Mouse (Mus musculus) induced T-regulatory cell, adult 2 months (primary cell): ENCODE data around the gene Aacs.
A peak's percentile ranks its signal among the peaks of the same experiment; 100 is the strongest.

Experiments used
- DNase-seq: peaks from one replicate; pipeline ENCODE4 v3.0.0-alpha.2; 2012; ENCODE audit warnings: low read depth

The Aacs gene

DNA sequence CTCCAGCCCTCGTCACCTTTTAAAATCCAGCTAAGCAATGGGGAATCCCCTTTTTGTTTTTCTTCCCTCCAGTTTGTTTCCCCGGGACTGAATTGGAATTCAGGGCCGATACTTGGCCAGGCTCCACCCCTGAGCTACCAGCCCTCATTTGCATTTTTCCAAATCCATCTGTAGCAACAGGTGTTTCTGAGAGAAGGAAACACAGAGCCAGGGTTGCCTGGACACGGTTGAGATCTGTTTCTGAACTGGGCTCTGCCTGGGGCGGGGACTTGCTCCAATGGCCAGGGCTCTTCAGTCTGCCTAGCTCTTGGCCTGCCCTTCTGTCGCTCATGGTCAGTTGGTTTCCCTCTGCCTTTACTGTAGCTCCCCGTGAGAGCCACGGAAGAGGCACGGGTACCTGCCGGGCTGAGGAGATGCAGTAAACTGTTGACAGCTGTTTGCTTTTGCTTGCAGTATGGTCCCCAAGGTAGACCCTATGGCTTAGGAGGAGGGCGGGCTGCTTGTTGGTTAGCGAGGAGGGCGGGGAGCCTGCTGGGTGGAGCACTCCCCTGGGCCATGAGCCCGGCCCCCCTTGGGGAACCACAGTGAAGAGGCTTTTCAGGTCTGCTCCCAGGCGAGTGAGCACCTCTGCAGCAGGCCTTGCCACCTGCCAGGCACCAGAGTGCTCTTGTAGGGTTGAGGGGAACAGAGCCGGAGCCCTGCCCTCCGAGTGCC, 16.9 kb downstream of the Aacs start:
- DNase-seq: no peak

- DNase-seq: no peak
Measured at GRCm38 (mm10) chr5:125493093-125493423, 17.4 kb downstream of the Aacs start.

DNA sequence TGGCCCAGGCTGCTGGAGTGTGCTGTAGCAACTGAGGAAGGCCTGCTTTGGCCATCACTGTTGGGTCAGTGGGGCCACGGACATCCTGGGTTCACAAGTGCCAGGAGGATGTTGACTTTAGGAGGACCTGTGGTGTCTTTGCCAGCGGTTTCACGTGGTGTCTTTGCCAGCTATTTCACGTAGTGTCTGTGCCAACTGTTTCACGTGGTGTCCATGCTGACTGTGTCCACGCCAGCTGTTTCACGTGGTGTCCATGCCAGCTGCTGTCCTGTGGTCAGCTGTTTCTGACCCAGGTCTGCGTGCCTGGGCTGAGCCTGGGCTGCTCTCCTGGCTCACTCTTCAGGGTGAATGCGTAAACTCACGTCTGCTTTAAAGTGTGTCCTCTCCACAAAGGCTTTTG, 20.0 kb downstream of the Aacs start:
- no peak for DNase-seq

DNA sequence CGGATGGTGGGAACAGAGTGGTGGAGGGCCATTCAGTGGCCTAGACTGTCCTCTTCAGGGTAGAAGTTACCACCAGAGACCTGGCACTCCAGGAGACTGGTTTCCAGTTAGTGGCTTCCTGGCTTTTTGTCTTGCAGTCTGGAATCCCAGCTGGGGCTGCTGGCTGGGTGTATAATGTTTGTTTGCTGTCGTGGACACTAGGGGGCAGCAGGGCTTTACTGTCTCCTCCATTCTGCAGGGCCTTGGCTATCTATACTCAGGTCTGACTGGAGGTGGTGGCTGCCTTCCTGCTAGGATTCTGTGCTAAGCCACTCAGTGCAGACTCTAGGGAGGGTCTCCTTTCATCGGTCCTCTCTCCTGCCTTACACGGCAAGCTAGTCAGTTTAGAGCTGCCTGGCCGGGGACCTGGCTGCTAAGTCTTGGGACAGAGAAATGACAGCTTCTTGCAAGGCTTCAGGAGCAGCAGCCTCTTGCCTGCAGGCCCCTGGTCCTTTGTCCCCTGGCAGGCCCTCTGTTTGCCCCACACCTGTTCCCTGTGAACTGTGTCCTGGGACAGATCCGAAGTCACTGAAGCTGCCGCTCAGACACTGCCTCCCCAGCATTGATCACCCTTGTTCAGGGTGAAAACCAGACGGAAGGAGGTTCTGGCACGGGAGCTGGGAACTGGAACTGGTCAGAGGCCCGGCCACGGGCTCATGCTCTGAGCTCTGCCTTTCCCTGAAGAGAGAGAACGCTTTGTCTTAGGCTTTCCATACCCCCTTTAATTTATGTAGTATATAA, 22.4 kb downstream of the Aacs start:
- DNase-seq: peak; percentile 52

GRCm38 (mm10) chr5:125501505-125501904, 25.9 kb downstream of the Aacs start:
- no peak for DNase-seq

GRCm38 (mm10) chr5:125502186-125502585, 26.6 kb downstream of the Aacs start:
- no peak for DNase-seq

DNA sequence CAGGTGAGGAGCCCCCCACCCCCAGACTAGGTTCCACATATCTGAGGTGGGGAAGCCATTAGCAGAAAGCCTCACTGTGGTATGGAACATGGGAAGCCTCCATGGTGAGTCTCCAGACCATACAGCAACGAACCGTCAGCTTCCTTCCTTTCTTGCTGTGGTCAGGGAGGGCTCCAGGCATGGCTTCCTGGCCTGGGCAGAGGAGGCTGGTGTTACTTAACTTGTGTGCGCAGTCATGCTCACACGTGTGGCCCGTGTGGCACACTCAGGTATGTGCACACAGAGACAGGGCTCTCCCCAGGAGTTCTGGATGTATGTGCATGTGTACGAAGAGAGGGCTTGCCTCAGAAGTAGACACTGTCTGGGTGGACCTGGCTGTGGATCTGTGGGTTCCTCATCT, 28.0 kb downstream of the Aacs start:
- DNase-seq: no peak

GRCm38 (mm10) chr5:125504692-125505091, 29.1 kb downstream of the Aacs start:
- no peak for DNase-seq

DNA sequence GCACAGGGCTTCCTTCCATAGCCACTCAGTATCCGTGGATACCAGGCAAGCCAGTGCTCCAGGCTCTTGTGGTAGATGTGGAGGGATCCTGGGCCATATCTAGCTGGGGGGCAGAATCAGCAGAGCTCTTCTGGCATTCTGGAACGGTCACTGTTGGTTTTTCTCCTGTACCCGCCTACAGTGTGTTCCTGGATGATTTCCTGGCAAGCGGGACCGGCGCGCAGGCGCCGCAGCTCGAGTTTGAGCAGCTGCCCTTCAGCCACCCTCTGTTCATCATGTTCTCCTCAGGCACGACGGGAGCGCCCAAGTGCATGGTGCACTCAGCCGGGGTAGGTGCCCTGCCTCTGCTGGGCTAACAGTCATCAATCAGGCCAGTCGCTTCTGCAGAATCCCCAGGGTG, 30.4 kb downstream of the Aacs start:
- no peak for DNase-seq

DNA sequence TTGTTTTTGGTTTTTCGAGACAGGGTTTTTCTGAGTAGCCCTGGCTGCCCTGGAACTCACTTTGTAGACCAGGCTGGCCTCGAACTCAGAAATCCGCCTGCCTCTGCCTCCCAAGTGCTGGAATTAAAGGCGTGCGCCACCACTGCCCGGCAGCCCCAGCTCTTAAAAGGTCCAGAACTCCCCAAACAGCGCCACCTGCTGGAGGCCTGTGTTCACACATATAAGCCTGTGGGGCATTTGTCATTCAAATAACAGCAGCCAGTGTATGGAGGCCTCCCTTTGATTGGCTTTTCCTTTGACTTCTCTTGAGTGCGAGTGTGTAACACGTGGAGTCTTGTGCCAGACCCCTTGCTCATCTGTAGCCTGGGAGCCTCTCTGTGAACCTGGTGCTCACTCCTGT, 32.0 kb downstream of the Aacs start:
- peak; percentile 54 for DNase-seq

DNA sequence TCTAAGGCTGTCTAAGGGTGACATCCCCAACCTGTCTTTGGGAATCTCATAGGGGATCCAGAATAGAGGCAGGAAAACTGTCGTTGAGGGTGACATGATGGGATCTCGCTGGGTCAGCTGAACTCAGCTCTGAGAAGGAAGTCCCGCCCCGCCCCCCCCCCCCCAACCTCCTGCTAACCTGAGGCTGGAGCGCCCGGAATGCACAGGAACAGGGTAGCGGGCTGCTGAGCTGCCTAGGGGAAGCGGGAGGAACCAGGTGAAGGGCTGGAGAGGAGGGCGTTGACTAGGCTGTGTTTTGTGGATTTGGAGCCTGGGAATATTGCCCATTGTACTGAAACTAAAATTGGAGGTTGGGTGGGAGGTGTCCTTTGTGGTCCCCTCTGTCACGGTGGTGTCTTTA, 32.4 kb downstream of the Aacs start:
- no peak for DNase-seq

- DNase-seq: peak; percentile 81
Measured at GRCm38 (mm10) chr5:125509541-125509940, 33.9 kb downstream of the Aacs start.

DNA sequence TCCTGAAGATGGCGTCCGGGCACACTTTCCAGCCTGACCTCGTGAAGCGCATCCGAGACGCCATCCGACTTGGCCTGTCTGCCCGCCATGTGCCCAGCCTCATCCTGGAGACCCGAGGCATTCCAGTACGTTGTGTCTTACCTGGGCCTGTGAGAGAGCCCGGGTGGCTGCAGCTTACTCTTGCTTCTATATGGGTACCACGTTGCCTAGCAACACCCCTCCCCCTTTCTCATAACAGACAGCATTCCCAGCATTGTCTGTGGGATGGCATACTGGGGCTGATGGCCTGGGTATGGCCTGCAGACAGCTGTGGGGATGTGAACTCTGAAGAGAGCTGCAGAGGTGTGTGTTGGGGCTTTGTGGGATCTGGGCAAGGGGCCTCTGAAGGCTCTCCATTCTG, 39.4 kb downstream of the Aacs start:
- DNase-seq: no peak

GRCm38 (mm10) chr5:125518640-125519039, 43.0 kb downstream of the Aacs start:
- DNase-seq: peak; percentile 36

GRCm38 (mm10) chr5:125520930-125521590, 45.4 kb downstream of the Aacs start:
- DNase-seq: peak; percentile 24

DNA sequence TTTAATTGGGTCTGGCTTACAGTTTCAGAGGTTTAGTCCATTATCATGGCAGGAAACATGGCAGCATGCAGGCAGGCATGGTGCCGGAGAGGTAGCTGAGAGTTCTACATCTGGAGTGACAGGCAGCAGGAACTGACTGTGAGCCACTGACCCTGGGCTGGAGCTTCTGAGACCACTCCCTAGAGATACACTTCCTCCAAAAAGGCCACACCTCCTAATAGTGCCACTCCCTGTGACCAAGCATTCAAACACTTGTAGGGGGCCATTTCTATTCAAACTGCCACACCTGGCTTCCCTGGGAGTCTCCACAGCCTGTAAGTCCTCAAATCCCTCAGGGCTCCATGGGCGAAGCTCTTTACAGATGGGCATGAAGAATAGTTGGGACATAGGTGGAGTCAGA, 47.7 kb downstream of the Aacs start:
- DNase-seq: no peak

GRCm38 (mm10) chr5:125525516-125525915, 49.9 kb downstream of the Aacs start:
- peak; percentile 41 for DNase-seq

GRCm38 (mm10) chr5:125526464-125526863, 50.9 kb downstream of the Aacs start:
- DNase-seq: peak; percentile 65

DNA sequence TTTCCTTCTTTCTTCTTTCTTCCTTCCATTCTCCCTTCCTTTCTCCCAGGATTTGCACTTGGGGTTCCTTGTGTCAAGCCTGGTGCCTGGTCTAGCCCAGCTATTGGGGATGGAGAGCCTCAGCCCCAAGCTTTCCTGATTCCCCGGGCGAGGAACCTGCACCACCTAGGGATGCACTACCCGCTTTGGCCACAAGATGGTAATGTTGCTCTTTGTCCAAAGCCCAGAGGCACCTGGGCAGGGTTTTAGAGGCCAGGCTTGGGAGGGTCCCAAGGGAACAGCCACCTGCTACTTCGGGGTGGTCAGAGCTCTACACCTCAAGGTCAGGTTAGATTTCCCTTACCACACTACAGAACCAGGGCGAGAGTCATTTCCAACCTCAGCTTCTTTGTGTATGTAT, 53.5 kb downstream of the Aacs start:
- DNase-seq: peak; percentile 68

DNA sequence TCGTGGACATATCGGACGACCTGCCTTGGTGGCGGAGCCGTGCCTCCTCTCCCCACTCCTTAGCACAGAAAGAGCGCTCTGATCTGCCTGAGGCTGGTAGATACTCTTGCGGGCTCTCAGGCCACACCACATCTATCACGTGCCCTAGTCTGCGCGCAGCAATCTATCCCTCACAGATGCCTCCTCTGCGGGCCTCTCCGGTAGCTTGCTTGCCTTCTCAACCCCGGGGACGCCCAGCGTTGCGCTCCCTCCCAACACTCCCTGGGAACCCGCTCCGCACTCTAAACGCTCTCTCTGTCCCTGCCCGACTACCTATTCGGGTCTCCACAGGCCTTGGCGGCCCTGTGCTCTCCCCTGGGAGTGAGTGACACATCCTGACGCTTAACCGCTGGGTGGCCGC, 56.0 kb downstream of the Aacs start, which contains the start of gene Tmem132b:
Gene Tmem132b (plus strand): TSS at position 141 of the 400 bp plus-strand sequence.
- no peak for DNase-seq

DNA sequence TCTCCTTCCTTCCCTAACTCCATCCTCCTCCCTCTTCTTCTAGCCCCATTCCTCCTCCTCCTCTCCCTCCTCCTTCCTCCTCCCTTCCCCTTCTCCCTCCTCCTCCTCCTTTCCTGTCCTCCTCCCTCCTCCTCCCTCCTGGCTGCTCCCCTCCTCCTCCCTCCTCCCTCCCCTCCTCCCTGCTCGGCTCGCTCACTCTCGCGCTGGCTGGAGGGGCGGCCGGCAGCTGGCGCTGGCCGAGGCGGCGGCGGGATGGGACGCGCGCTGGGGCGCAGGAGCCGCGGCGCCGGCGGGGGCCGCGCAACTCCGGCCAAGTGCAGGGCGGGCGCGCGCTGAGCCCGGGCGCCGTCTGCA, 56.6 kb downstream of the Aacs start:
- no peak for DNase-seq

DNA sequence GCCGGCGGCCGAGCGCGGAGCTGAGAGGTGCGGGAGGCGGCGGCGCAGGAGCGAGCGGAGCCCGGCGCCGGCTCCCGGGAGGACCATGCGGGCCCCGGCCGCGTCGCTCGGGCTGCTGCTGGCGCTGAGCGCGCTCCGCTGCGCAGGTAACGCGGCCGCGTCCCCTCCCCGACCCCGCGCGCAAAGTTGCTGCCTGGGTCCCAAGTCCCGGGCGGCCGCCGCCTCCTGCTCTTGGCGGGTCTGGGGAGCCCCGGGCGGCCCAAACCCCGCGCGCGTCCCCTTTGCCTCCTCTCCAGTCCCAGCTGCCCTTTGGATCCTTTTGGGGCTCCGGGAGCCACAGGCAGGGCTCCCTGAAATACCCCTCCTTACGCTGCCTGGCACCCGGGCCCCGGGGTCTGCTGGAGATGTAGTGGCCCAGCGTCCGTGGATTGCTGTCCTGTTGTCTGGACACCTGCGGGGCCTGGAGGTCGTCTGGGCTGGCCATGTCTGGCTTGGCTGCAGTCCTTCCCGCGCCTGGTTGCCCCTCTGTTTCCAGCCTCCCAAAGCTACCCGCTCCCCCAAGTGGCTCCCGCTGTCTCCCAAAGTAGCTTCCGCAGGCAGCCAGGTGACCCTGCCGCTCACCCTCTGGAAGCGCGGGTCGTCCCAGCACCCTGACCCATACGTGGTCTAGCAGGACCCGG, 57.1 kb downstream of the Aacs start:
- DNase-seq: no peak
